Mouse (Mus musculus) neural tube, embryonic 14.5 days (tissue): ENCODE measurements around the gene Ampd1. TPM values are rescaled to one million over a fixed set of nuclear protein-coding genes. Genes with fewer than 3 reads are reported as not detected.
A peak's percentile ranks its signal among the peaks of the same experiment; 100 is the strongest.

ENCODE experiments used
- ATAC-seq: fragments of 200-750 bp; cut with Nextera tagmentation; 2 replicates; pipeline ENCODE4 v1.8.0; 2017; ENCODE audit warnings: low read depth, mild to moderate bottlenecking, moderate TSS enrichment, moderate library complexity
- H3K27ac ChIP-seq: fragments of 300-500 bp; sonication (generic); 2 replicates; pipeline ENCODE4 v1.5.1; 2014; ENCODE audit warnings: low read depth, mild to moderate bottlenecking, control low read depth, low read length, moderate library complexity, mixed read lengths
- H3K27me3 ChIP-seq: fragments of 300-500 bp; sonication (generic); 2 replicates; pipeline ENCODE4 v1.6.1; 2014; ENCODE audit warnings: low read length; ENCODE audit not compliant: control insufficient read depth, insufficient read depth
- H3K36me3 ChIP-seq: fragments of 300-500 bp; sonication (generic); 2 replicates; pipeline ENCODE4 v1.6.1; 2014; ENCODE audit warnings: low read length, mixed read lengths; ENCODE audit not compliant: control insufficient read depth, insufficient read depth
- H3K4me1 ChIP-seq: fragments of 300-500 bp; sonication (generic); 2 replicates; pipeline ENCODE4 v1.6.1; 2014; ENCODE audit warnings: low read length; ENCODE audit not compliant: control insufficient read depth, insufficient read depth
- H3K4me2 ChIP-seq: fragments of 300-500 bp; sonication (generic); 2 replicates; pipeline ENCODE4 v1.6.1; 2014; ENCODE audit warnings: mild to moderate bottlenecking, low read depth, low read length, control low read depth
- H3K4me3 ChIP-seq: fragments of 300-500 bp; sonication (generic); 2 replicates; pipeline ENCODE4 v1.5.1; 2014; ENCODE audit warnings: low read depth, low read length, control low read depth, mixed read lengths
- H3K9ac ChIP-seq: fragments of 300-500 bp; sonication (generic); replicated peaks from 2 replicates; pipeline ENCODE4 v1.6.1; 2014; ENCODE audit warnings: low read depth, mild to moderate bottlenecking, control low read depth, low read length, mixed read lengths
- H3K9me3 ChIP-seq: fragments of 300-500 bp; sonication (generic); 2 replicates; pipeline ENCODE4 v1.6.1; 2016; ENCODE audit warnings: low read length; ENCODE audit not compliant: control insufficient read depth
- WGBS: fragments of 180-500 bp; shearing (Covaris S2); extraction: QIAGEN DNeasy Blood & Tissue Kit; methylation state at CpG from one replicate; pipeline ENCODE4 v1.1.7; 2014; 5-methylcytosine and 5-hydroxymethylcytosine counted together
- polyA plus RNA-seq: library from polyadenylated mRNA; unstranded; fragments of >200 nt; fragmentation: Nextera tagmentation; extraction: Ambion mirVana; gene quantifications from 2 replicates; pipeline ENCODE4 v1.2.1, GENCODE M21; 2014

Gene Ampd1
- polyA plus RNA-seq = 0.20 TPM in 1 of 2 replicates, not detected in the other

GRCm38 (mm10) chr3:103073771-103074170 lies at the start of gene Ampd1:
Gene Ampd1 (plus strand): TSS chr3:103074014.
- Histone ChIP-seq H3K27me3 (no peaks in the 10 kb centered on the region), H3K9ac (no peak within 1 kb of the TSS), H3K4me3 (no peak within 1 kb of the TSS), H3K9me3 (no peaks in the 10 kb centered on the region), H3K4me1 (no peaks in the 10 kb centered on the region), H3K27ac (no peak within 1 kb of the TSS), H3K4me2 (no peak within 1 kb of the TSS), H3K36me3 (peaks cover 6% of the 10 kb centered on the region; the same call in 1 of the 2 replicates)
- WGBS = 82% methylated on average over 5 of the region's 5 CpGs
- no peak for ATAC-seq

DNA sequence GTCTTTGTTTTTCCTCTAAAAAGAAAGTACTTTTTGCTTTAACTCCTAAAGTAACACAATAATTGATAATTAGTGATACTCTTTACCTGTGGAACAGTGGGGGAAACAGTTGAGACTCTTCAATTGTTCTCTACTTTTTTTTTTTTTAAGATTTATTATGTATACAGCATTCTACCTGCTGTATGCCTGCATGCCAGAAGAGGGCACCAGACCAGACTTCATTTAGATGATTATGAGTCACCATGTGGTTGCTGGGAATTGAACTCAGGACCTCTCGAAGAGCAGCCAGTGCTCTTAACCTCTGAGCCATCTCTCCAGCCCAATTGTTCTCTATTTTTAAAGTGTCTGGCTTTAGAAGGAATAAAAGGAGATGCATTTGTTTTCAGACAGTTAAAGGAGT lies 47.6 kb upstream of the Ampd1 start:
- Histone ChIP-seq H3K9me3 (no peaks in the 10 kb centered on the region), H3K4me1 (peaks cover 7% of the 10 kb centered on the region; the same call in 1 of the 2 replicates), H3K27ac (no peak overlapping the region), H3K4me3 (no peak overlapping the region), H3K27me3 (no peaks in the 10 kb centered on the region), H3K9ac (no peak overlapping the region), H3K36me3 (peaks cover 6% of the 10 kb centered on the region; the same call in 1 of the 2 replicates), H3K4me2 (no peak overlapping the region)
- 95% methylated on average over 1 of the region's 1 CpGs for WGBS
- ATAC-seq = no peak

DNA sequence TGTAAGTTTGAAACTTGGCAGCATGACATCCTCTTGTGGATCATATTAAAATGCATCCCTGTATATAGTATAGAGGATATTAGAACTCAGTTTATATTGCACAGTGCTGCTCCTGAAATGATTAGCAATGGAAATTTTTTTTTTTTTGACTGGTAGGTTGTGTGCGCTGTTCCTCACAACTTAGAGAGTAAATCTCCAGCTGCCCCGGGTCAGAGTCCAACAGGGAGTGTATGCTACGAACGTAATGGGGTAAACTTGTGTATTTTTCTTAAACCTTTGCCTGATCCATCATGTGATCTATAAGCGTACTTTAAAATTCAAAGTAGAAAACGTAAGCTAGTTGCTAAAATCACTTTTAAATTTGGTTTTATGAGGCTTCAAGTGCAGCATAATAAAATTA lies 33.5 kb upstream of the Ampd1 start:
- H3K4me2 ChIP-seq = no peak overlapping the region
- 97% methylated on average over 6 of the region's 6 CpGs for WGBS
- no peaks in the 10 kb centered on the region for H3K4me1 ChIP-seq
- H3K36me3 ChIP-seq = peaks cover 31% of the 10 kb centered on the region
- no peak for ATAC-seq
- no peak overlapping the region for H3K9ac ChIP-seq
- H3K27ac ChIP-seq = no peak overlapping the region
- H3K9me3 ChIP-seq = no peaks in the 10 kb centered on the region
- H3K4me3 ChIP-seq = no peak overlapping the region
- H3K27me3 ChIP-seq = no peaks in the 10 kb centered on the region

DNA sequence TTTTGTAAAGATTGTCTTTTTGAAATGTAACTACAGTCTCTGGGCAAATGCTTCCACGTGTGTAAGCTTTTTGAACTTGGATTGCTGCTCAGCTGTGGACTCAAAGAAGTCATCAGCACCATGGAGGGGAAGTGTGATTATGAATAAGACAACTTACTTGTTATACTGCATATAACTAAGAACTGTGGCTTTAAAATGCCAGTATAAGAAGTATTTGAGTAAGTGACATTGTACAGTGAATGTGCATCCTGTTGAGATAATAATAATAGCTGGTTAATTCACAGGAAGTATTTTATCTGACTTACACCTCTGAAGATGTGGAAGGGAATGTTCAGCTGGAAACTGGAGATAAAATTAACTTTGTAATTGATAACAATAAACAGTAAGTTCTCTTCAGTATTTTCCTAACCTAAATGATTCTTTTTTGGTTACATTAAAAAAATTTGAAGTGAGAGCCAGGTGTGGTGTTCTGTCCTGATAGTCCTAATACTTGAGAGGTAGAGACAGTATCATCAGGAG lies 32.9 kb upstream of the Ampd1 start:
- WGBS = 94% methylated on average over 1 of the region's 1 CpGs
- ATAC-seq = no peak
- H3K27ac ChIP-seq = no peak overlapping the region
- H3K4me2 ChIP-seq = no peak overlapping the region
- H3K9ac ChIP-seq = no peak overlapping the region
- H3K9me3 ChIP-seq = no peaks in the 10 kb centered on the region
- peaks cover 31% of the 10 kb centered on the region for H3K36me3 ChIP-seq
- no peaks in the 10 kb centered on the region for H3K4me1 ChIP-seq
- H3K4me3 ChIP-seq = no peak overlapping the region
- no peaks in the 10 kb centered on the region for H3K27me3 ChIP-seq

DNA sequence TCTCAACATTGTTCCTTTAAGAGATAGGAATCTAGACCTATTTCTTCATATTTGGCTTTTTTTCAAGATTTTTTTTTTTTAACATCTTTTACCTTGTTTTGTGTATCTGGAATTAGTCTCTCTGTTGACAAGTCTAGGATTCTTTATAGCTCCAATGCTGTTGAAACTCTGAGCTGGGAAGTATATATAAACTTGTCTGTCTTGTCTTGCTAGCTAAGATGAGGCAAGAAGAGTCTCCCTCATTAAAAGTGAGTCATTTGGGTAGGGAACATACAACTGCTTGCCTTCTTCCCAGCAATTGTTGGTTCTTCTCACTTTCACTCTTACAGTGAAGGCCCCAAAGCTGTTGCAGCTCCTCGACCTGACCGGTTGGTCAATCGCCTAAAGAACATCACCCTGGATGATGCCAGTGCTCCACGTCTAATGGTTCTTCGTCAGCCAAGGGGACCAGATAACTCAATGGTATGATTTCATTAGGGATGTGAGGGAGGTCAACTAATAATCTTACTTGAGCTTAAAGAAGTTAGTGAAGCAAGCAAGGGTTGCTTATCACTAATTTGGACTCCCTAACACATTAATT lies 17.7 kb upstream of the Ampd1 start:
- Histone ChIP-seq H3K4me3 (no peak overlapping the region), H3K4me1 (peaks cover 7% of the 10 kb centered on the region), H3K9me3 (no peaks in the 10 kb centered on the region), H3K9ac (no peak overlapping the region), H3K4me2 (no peak overlapping the region), H3K36me3 (peaks cover 59% of the 10 kb centered on the region), H3K27ac (no peak overlapping the region), H3K27me3 (no peaks in the 10 kb centered on the region)
- 93% methylated on average over 5 of the region's 5 CpGs for WGBS
- no peak for ATAC-seq

DNA sequence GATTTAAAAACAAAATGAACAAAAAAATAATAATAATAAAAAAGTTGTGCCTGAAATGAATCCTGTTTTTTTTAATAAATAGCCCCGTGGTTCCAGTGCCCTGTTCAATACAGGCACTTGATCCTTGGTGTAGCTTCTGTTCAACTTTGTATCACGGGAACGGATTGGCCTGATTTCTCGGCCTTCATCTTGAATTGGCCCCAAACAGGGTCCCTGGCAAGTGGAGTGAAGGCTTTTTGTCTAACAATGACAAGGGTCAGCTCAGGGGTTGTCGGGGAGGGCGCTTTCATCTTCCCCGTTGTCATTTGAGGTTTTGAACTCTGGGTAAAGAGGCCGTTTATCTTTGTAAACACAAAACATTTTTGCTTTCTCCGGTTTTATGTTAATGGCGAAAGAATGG lies 16.1 kb upstream of the Ampd1 start:
- Histone ChIP-seq H3K4me1 (peaks cover 7% of the 10 kb centered on the region), H3K4me3 (peak overlapping the region; percentile 74), H3K27ac (peak overlapping the region; percentile 92), H3K27me3 (no peaks in the 10 kb centered on the region), H3K4me2 (peak overlapping the region; percentile 59), H3K9ac (peak overlapping the region; percentile 51), H3K9me3 (no peaks in the 10 kb centered on the region), H3K36me3 (peaks cover 56% of the 10 kb centered on the region)
- WGBS = under 1% methylated on average over 10 of the region's 10 CpGs
- ATAC-seq = peak; percentile 52

DNA sequence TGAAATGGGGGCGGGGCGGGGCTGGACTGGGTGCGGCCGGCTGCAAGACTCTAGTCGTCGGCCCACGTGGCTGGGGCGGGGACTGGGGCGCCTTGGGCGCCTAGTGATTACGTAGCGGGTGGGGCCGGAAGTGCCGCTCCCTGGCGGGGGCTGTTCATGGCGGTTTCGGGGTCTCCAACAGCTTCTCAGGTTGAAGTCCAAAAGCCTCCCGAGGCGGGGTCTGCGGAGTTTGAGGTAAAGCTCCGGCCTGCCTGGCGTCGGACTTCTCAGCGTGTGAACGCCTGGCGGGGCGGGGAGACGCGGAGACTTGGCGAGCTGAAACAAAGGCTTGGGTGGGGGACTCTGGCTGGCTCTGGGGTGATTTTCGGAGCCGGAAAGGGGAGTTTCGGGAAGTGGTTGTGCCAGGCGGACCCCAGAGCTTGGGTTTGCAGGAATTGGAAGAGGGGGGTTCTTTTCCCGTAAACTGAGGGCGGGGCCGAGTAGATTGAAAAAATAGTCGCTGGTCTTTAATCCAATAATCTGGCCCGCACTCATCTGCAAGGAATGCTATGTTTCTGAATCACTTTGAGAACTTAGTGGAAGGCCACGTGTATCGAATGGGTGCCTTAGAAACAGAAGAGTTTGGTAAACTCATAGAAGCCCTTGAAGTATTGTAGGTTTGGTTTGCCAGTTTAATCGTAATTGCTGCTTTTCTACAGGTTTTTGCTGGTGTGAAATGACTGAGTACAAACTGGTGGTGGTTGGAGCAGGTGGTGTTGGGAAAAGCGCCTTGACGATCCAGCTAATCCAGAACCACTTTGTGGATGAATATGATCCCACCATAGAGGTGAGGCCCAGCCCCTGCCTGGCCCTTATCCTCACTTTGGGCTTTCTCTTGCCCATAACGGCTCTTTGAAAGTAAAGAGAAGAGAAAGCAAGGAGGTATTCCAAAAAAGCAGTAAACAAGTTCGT lies 15.3 kb upstream of the Ampd1 start, which contains the start of gene Nras:
Gene Nras (plus strand): TSS at position 79 of the 951 bp plus-strand sequence.
- peak within 1 kb of the TSS; percentile 74 for H3K4me3 ChIP-seq
- H3K9ac ChIP-seq = peak within 1 kb of the TSS; percentile 70
- peaks cover 7% of the 10 kb centered on the region for H3K4me1 ChIP-seq
- peaks cover 57% of the 10 kb centered on the region for H3K36me3 ChIP-seq
- WGBS = 2% methylated on average over 46 of the region's 46 CpGs
- ATAC-seq = peak; percentile 99
- H3K9me3 ChIP-seq = no peaks in the 10 kb centered on the region
- no peaks in the 10 kb centered on the region for H3K27me3 ChIP-seq
- peak within 1 kb of the TSS; percentile 92 for H3K27ac ChIP-seq
- H3K4me2 ChIP-seq = peak within 1 kb of the TSS; percentile 59

- Histone ChIP-seq H3K4me3 (no peak overlapping the region), H3K27me3 (no peaks in the 10 kb centered on the region), H3K9me3 (no peaks in the 10 kb centered on the region), H3K4me1 (no peaks in the 10 kb centered on the region), H3K9ac (no peak overlapping the region), H3K27ac (no peak overlapping the region), H3K4me2 (no peak overlapping the region), H3K36me3 (peaks cover 55% of the 10 kb centered on the region)
- 93% methylated on average over 8 of the region's 8 CpGs for WGBS
- no peak for ATAC-seq
These were observed 6.9 kb upstream of the Ampd1 start for GRCm38 (mm10) chr3:103066927-103067326.

DNA sequence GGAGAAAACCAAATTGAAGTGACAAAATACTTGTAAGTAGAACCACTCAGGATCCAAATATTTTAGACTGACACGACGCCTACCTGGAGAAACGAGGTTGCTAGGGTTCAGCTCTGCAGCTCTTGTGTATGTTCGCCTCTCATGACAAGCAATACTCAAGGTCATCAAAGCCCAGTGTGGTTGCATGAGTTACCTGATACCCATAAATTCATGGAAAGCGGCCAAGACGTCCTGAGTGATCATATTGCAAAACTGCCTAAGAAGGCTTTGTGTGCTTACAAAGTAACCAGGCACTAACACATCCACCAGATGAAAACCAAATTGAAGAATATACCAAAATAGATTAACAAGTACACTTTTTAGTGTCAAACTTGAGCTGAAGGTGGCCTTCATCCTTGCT lies 4.8 kb upstream of the Ampd1 start:
- no peaks in the 10 kb centered on the region for H3K9me3 ChIP-seq
- H3K4me1 ChIP-seq = no peaks in the 10 kb centered on the region
- ATAC-seq = no peak
- H3K9ac ChIP-seq = no peak overlapping the region
- no peaks in the 10 kb centered on the region for H3K27me3 ChIP-seq
- no peak overlapping the region for H3K4me2 ChIP-seq
- peaks cover 38% of the 10 kb centered on the region for H3K36me3 ChIP-seq
- 94% methylated on average over 6 of the region's 6 CpGs for WGBS
- H3K4me3 ChIP-seq = no peak overlapping the region
- H3K27ac ChIP-seq = no peak overlapping the region
